Mouse (Mus musculus): ENCODE results near the gene Cpeb3. TPM values are rescaled to one million over a fixed set of nuclear protein-coding genes. Genes with fewer than 3 reads are reported as not detected.

The Cpeb3 gene
- polyA plus RNA-seq, 1 experiment from 2014 or later = 1.2 TPM

- H3K4me3 ChIP-seq (ENCODE audit: low read depth, low read length) = no peak overlapping the region
- DNase-seq (ENCODE audit: low spot score) (no peak), ATAC-seq (ENCODE audit: low FRiP score, low TSS enrichment) (0 out of 2 replicates have a peak, but pooled peaks have one; percentile 57)
- no peak overlapping the region for H3K4me2 ChIP-seq (replicated peaks; ENCODE audit: low read depth)
- 85% methylated on average over 6 of the region's 6 CpGs for WGBS
- H3K27ac ChIP-seq (replicated peaks) = no peak overlapping the region
- no peak overlapping the region for H3K9ac ChIP-seq (ENCODE audit: low read length)
- no peaks in the 10 kb centered on the region for H3K9me3 ChIP-seq (ENCODE audit: control insufficient read depth, low read length)
- H3K4me1 ChIP-seq (replicated peaks; ENCODE audit: control insufficient read depth, insufficient read depth) = no peaks in the 10 kb centered on the region
- TF ChIP-seq EP300 (optimal IDR thresholded peaks at IDR 0.05) = no peak
- no peak for TF ChIP-seq CTCF (IDR thresholded peaks at IDR 0.05; ENCODE audit: low read depth)
- no peaks in the 10 kb centered on the region for H3K27me3 ChIP-seq (ENCODE audit: control insufficient read depth, insufficient read depth, low read length)
- no peaks in the 10 kb centered on the region for H3K36me3 ChIP-seq (ENCODE audit: control insufficient read depth, insufficient read depth, low read length)
These were observed 159.9 kb downstream of the Cpeb3 start for GRCm38 (mm10) chr19:37048507-37048906.

- TF ChIP-seq EP300 (optimal IDR thresholded peaks at IDR 0.05) (no peak), CTCF (IDR thresholded peaks at IDR 0.05; ENCODE audit: low read depth) (no peak)
- WGBS = 62% methylated on average over 10 of the region's 10 CpGs
- H3K27me3 ChIP-seq (ENCODE audit: control insufficient read depth, insufficient read depth, low read length) = no peaks in the 10 kb centered on the region
- no peaks in the 10 kb centered on the region for H3K4me1 ChIP-seq (replicated peaks; ENCODE audit: control insufficient read depth, insufficient read depth)
- ATAC-seq (ENCODE audit: low FRiP score, low TSS enrichment) (peak; percentile 45; the same call in 1 of the 2 replicates), DNase-seq (ENCODE audit: low spot score) (peak; percentile 36)
- H3K4me3 ChIP-seq (ENCODE audit: low read depth, low read length) = no peak overlapping the region
- H3K9ac ChIP-seq (ENCODE audit: low read length) = no peak overlapping the region
- H3K27ac ChIP-seq (replicated peaks) = no peak overlapping the region
- no peaks in the 10 kb centered on the region for H3K36me3 ChIP-seq (ENCODE audit: control insufficient read depth, insufficient read depth, low read length)
- no peak overlapping the region for H3K4me2 ChIP-seq (replicated peaks; ENCODE audit: low read depth)
- H3K9me3 ChIP-seq (ENCODE audit: control insufficient read depth, low read length) = no peaks in the 10 kb centered on the region
These were observed 164.0 kb downstream of the Cpeb3 start for GRCm38 (mm10) chr19:37044431-37044830.

- Histone ChIP-seq H3K27ac (replicated peaks) (no peak overlapping the region), H3K9me3 (ENCODE audit: control insufficient read depth, low read length) (no peaks in the 10 kb centered on the region), H3K9ac (ENCODE audit: low read length) (no peak overlapping the region), H3K36me3 (ENCODE audit: control insufficient read depth, insufficient read depth, low read length) (no peaks in the 10 kb centered on the region), H3K4me1 (replicated peaks; ENCODE audit: control insufficient read depth, insufficient read depth) (no peaks in the 10 kb centered on the region), H3K27me3 (ENCODE audit: control insufficient read depth, insufficient read depth, low read length) (no peaks in the 10 kb centered on the region), H3K4me3 (ENCODE audit: low read depth, low read length) (no peak overlapping the region), H3K4me2 (replicated peaks; ENCODE audit: low read depth) (no peak overlapping the region)
- no peak for TF ChIP-seq CTCF (IDR thresholded peaks at IDR 0.05; ENCODE audit: low read depth)
- no peak for TF ChIP-seq EP300 (optimal IDR thresholded peaks at IDR 0.05)
- no peak for DNase-seq (ENCODE audit: low spot score)
- ATAC-seq (ENCODE audit: low FRiP score, low TSS enrichment) = no peak
These were observed 167.5 kb downstream of the Cpeb3 start for GRCm38 (mm10) chr19:37040906-37041305.

- H3K36me3 ChIP-seq (ENCODE audit: control insufficient read depth, insufficient read depth, low read length) = no peaks in the 10 kb centered on the region
- H3K9me3 ChIP-seq (ENCODE audit: control insufficient read depth, low read length) = no peaks in the 10 kb centered on the region
- TF ChIP-seq EP300 (optimal IDR thresholded peaks at IDR 0.05) (no peak), CTCF (IDR thresholded peaks at IDR 0.05; ENCODE audit: low read depth) (no peak)
- no peak for ATAC-seq (ENCODE audit: low FRiP score, low TSS enrichment)
- H3K4me1 ChIP-seq (replicated peaks; ENCODE audit: control insufficient read depth, insufficient read depth) = no peaks in the 10 kb centered on the region
- WGBS = 86% methylated on average over 2 of the region's 2 CpGs
- no peak overlapping the region for H3K4me2 ChIP-seq (replicated peaks; ENCODE audit: low read depth)
- H3K9ac ChIP-seq (ENCODE audit: low read length) = no peak overlapping the region
- DNase-seq (ENCODE audit: low spot score) = no peak
- H3K27ac ChIP-seq (replicated peaks) = no peak overlapping the region
- H3K27me3 ChIP-seq (ENCODE audit: control insufficient read depth, insufficient read depth, low read length) = no peaks in the 10 kb centered on the region
- H3K4me3 ChIP-seq (ENCODE audit: low read depth, low read length) = no peak overlapping the region
These were observed 176.0 kb downstream of the Cpeb3 start for GRCm38 (mm10) chr19:37032364-37032763.

- ATAC-seq (ENCODE audit: low FRiP score, low TSS enrichment) (no peak), DNase-seq (ENCODE audit: low spot score) (no peak)
- Histone ChIP-seq H3K9ac (ENCODE audit: low read length) (no peak overlapping the region), H3K27me3 (ENCODE audit: control insufficient read depth, insufficient read depth, low read length) (no peaks in the 10 kb centered on the region), H3K9me3 (ENCODE audit: control insufficient read depth, low read length) (no peaks in the 10 kb centered on the region), H3K36me3 (ENCODE audit: control insufficient read depth, insufficient read depth, low read length) (no peaks in the 10 kb centered on the region), H3K4me2 (replicated peaks; ENCODE audit: low read depth) (no peak overlapping the region), H3K4me3 (ENCODE audit: low read depth, low read length) (no peak overlapping the region), H3K27ac (replicated peaks) (no peak overlapping the region), H3K4me1 (replicated peaks; ENCODE audit: control insufficient read depth, insufficient read depth) (no peaks in the 10 kb centered on the region)
- 86% methylated on average over 5 of the region's 5 CpGs for WGBS
- TF ChIP-seq CTCF (IDR thresholded peaks at IDR 0.05; ENCODE audit: low read depth) (no peak), EP300 (optimal IDR thresholded peaks at IDR 0.05) (no peak)
These were observed 177.0 kb downstream of the Cpeb3 start for GRCm38 (mm10) chr19:37031446-37031845.

GRCm38 (mm10) chr19:37029771-37030170, 178.6 kb downstream of the Cpeb3 start:
- no peak for DNase-seq (ENCODE audit: low spot score)
- H3K27me3 ChIP-seq (ENCODE audit: control insufficient read depth, insufficient read depth, low read length) = no peaks in the 10 kb centered on the region
- ATAC-seq (ENCODE audit: low FRiP score, low TSS enrichment) = no peak

More at GRCm38 (mm10) chr19:37029771-37030170, 178.6 kb downstream of the Cpeb3 start:
- Histone ChIP-seq H3K4me1 (replicated peaks; ENCODE audit: control insufficient read depth, insufficient read depth) (no peaks in the 10 kb centered on the region), H3K4me2 (replicated peaks; ENCODE audit: low read depth) (no peak overlapping the region), H3K36me3 (ENCODE audit: control insufficient read depth, insufficient read depth, low read length) (no peaks in the 10 kb centered on the region), H3K27ac (replicated peaks) (no peak overlapping the region), H3K9ac (ENCODE audit: low read length) (no peak overlapping the region), H3K9me3 (ENCODE audit: control insufficient read depth, low read length) (no peaks in the 10 kb centered on the region), H3K4me3 (ENCODE audit: low read depth, low read length) (no peak overlapping the region)
- 73% methylated on average over 6 of the region's 6 CpGs for WGBS
- TF ChIP-seq CTCF (IDR thresholded peaks at IDR 0.05; ENCODE audit: low read depth) = no peak
